Mouse (Mus musculus) heart, embryonic 16.5 days (tissue): ENCODE measurements around the gene Tnfsfm13. TPM values are rescaled to one million over a fixed set of nuclear protein-coding genes. Genes with fewer than 3 reads are reported as not detected.
"Not testable (repeated sequence)": the region's sequence is repeated elsewhere in the genome, so short reads cannot be mapped to it uniquely, and the experiment has no call there.

Experiments used
- ATAC-seq: fragments of 200-750 bp; cut with Nextera tagmentation; replicated peaks from 2 replicates; pipeline ENCODE4 v1.8.0; 2017; ENCODE audit warnings: moderate number of reproducible peaks; ENCODE audit not compliant: insufficient read depth, low FRiP score; ENCODE audit errors: extremely low read depth
- H3K27ac ChIP-seq: fragments of 300-500 bp; sonication (generic); 2 replicates; pipeline ENCODE4 v1.5.1; 2014; ENCODE audit warnings: mild to moderate bottlenecking, low read length, control low read depth, moderate library complexity
- H3K27me3 ChIP-seq: fragments of 300-500 bp; sonication (generic); 2 replicates; pipeline ENCODE4 v1.6.1; 2014; ENCODE audit warnings: low read length, mixed read lengths; ENCODE audit not compliant: control insufficient read depth, insufficient read depth
- H3K36me3 ChIP-seq: fragments of 300-500 bp; sonication (generic); 2 replicates; pipeline ENCODE4 v1.6.1; 2014; ENCODE audit not compliant: control insufficient read depth, insufficient read depth
- H3K4me1 ChIP-seq: fragments of 300-500 bp; sonication (generic); 2 replicates; pipeline ENCODE4 v1.6.1; 2014; ENCODE audit warnings: low read length, mixed read lengths; ENCODE audit not compliant: control insufficient read depth, insufficient read depth
- H3K4me2 ChIP-seq: fragments of 300-500 bp; sonication (generic); 2 replicates; pipeline ENCODE4 v1.6.1; 2014; ENCODE audit warnings: low read depth, mild to moderate bottlenecking, control low read depth, low read length
- H3K4me3 ChIP-seq: fragments of 300-500 bp; sonication (generic); 2 replicates; pipeline ENCODE4 v1.5.1; 2014; ENCODE audit warnings: mild to moderate bottlenecking, control low read depth, low read length
- H3K9ac ChIP-seq: fragments of 300-500 bp; sonication (generic); 2 replicates; pipeline ENCODE4 v1.6.1; 2014; ENCODE audit warnings: low read length, control low read depth
- H3K9me3 ChIP-seq: fragments of 300-500 bp; sonication (generic); replicated peaks from 2 replicates; pipeline ENCODE4 v1.6.1; 2016; ENCODE audit warnings: low read length; ENCODE audit not compliant: control insufficient read depth
- WGBS: fragments of 180-500 bp; shearing (Covaris S2); extraction: QIAGEN DNeasy Blood & Tissue Kit; methylation state at CpG from one replicate; pipeline ENCODE4 v1.1.7; 2014; 5-methylcytosine and 5-hydroxymethylcytosine counted together
- polyA plus RNA-seq: library from polyadenylated mRNA; unstranded; fragments of >200 nt; fragmentation: Nextera tagmentation; extraction: Ambion mirVana; gene quantifications from 2 replicates; pipeline ENCODE4 v1.2.1, GENCODE M21; 2015

Tnfsfm13 gene
- 3.1 and 3.5 TPM in 2 replicates for polyA plus RNA-seq

- Histone ChIP-seq H3K9ac (peak within 1 kb of the TSS; percentile 90), H3K4me1 (peaks cover 13% of the 10 kb centered on the region), H3K36me3 (no peaks in the 10 kb centered on the region), H3K4me3 (peak within 1 kb of the TSS; percentile 72), H3K27ac (peak within 1 kb of the TSS; percentile 83), H3K9me3 (no peaks in the 10 kb centered on the region), H3K4me2 (peak within 1 kb of the TSS; percentile 93), H3K27me3 (no peaks in the 10 kb centered on the region)
- ATAC-seq, result peak; percentile 79
- WGBS, result 4% methylated on average over 41 of the region's 41 CpGs
Measured at GRCm38 (mm10) chr11:69695361-69696181, at the start of gene Tnfsfm13, which contains the start of gene Tnfsf12. TSS of gene Tnfsfm13 (minus strand) at chr11:69696098. TSS of gene Tnfsf12 (minus strand) at chr11:69695849.

GRCm38 (mm10) chr11:69731408-69731807 is 35.5 kb upstream of the Tnfsfm13 start:
- not testable (repeated sequence) for H3K4me3 ChIP-seq, H3K9me3 ChIP-seq, H3K4me2 ChIP-seq, H3K4me1 ChIP-seq, H3K27me3 ChIP-seq, H3K9ac ChIP-seq, H3K27ac ChIP-seq, ATAC-seq
- 81% methylated on average over 3 of the region's 3 CpGs for WGBS
- peaks cover 20% of the 10 kb centered on the region for H3K36me3 ChIP-seq

GRCm38 (mm10) chr11:69729063-69729462 is 33.2 kb upstream of the Tnfsfm13 start:
- H3K27me3 ChIP-seq, result no peaks in the 10 kb centered on the region
- no peak overlapping the region for H3K4me3 ChIP-seq
- no peaks in the 10 kb centered on the region for H3K9me3 ChIP-seq
- 22% methylated on average over 3 of the region's 3 CpGs for WGBS
- H3K4me1 ChIP-seq, result no peaks in the 10 kb centered on the region
- H3K27ac ChIP-seq, result no peak overlapping the region
- H3K36me3 ChIP-seq, result peaks cover 2% of the 10 kb centered on the region; the same call in 1 of the 2 replicates
- no peak overlapping the region for H3K4me2 ChIP-seq
- no peak overlapping the region for H3K9ac ChIP-seq
- ATAC-seq, result no peak

- Histone ChIP-seq H3K4me1 (no peaks in the 10 kb centered on the region), H3K4me3 (no peak overlapping the region), H3K4me2 (no peak overlapping the region), H3K9me3 (no peaks in the 10 kb centered on the region), H3K36me3 (no peaks in the 10 kb centered on the region), H3K9ac (no peak overlapping the region), H3K27ac (no peak overlapping the region), H3K27me3 (no peaks in the 10 kb centered on the region)
- no peak; the same call in 1 of the 2 replicates for ATAC-seq
- WGBS, result 28% methylated on average over 5 of the region's 5 CpGs
Measured at GRCm38 (mm10) chr11:69725951-69726350, 30.1 kb upstream of the Tnfsfm13 start.

GRCm38 (mm10) chr11:69723074-69723473 is 27.2 kb upstream of the Tnfsfm13 start:
- 52% methylated on average over 2 of the region's 2 CpGs for WGBS
- Histone ChIP-seq H3K27ac (no peak overlapping the region), H3K27me3 (no peaks in the 10 kb centered on the region), H3K36me3 (no peaks in the 10 kb centered on the region), H3K4me3 (no peak overlapping the region), H3K9me3 (no peaks in the 10 kb centered on the region), H3K4me2 (no peak overlapping the region), H3K4me1 (no peaks in the 10 kb centered on the region), H3K9ac (no peak overlapping the region)
- ATAC-seq, result no peak

GRCm38 (mm10) chr11:69720852-69721251 is 25.0 kb upstream of the Tnfsfm13 start:
- Histone ChIP-seq H3K9me3 (no peaks in the 10 kb centered on the region), H3K4me3 (no peak overlapping the region), H3K36me3 (no peaks in the 10 kb centered on the region), H3K27ac (no peak overlapping the region), H3K9ac (no peak overlapping the region), H3K4me1 (peaks cover 3% of the 10 kb centered on the region), H3K27me3 (no peaks in the 10 kb centered on the region), H3K4me2 (no peak overlapping the region)
- 79% methylated on average over 6 of the region's 6 CpGs for WGBS
- ATAC-seq, result no peak

GRCm38 (mm10) chr11:69719423-69719822 is 23.5 kb upstream of the Tnfsfm13 start:
- peaks cover 5% of the 10 kb centered on the region for H3K4me1 ChIP-seq
- no peak overlapping the region for H3K4me3 ChIP-seq
- H3K4me2 ChIP-seq, result no peak overlapping the region
- 65% methylated on average over 6 of the region's 6 CpGs for WGBS
- no peaks in the 10 kb centered on the region for H3K27me3 ChIP-seq
- no peaks in the 10 kb centered on the region for H3K36me3 ChIP-seq
- no peak overlapping the region for H3K9ac ChIP-seq
- ATAC-seq, result no peak
- H3K27ac ChIP-seq, result no peak overlapping the region
- no peaks in the 10 kb centered on the region; the same call in 1 of the 2 replicates for H3K9me3 ChIP-seq

- no peak overlapping the region for H3K27ac ChIP-seq
- H3K36me3 ChIP-seq, result no peaks in the 10 kb centered on the region
- WGBS, result 35% methylated on average over 15 of the region's 15 CpGs
- peaks cover 5% of the 10 kb centered on the region for H3K4me1 ChIP-seq
- no peak overlapping the region for H3K4me3 ChIP-seq
- no peak for ATAC-seq
- peak overlapping the region; percentile 15; the same call in 1 of the 2 replicates for H3K4me2 ChIP-seq
- H3K9me3 ChIP-seq, result no peaks in the 10 kb centered on the region; the same call in 1 of the 2 replicates
- H3K27me3 ChIP-seq, result no peaks in the 10 kb centered on the region
- no peak overlapping the region for H3K9ac ChIP-seq
Measured at GRCm38 (mm10) chr11:69718661-69719060, 22.8 kb upstream of the Tnfsfm13 start.

GRCm38 (mm10) chr11:69716953-69717352 is 21.1 kb upstream of the Tnfsfm13 start:
- ATAC-seq, result no peak
- WGBS, result 72% methylated on average over 4 of the region's 4 CpGs

More at GRCm38 (mm10) chr11:69716953-69717352, 21.1 kb upstream of the Tnfsfm13 start:
- H3K4me3 ChIP-seq, result no peak overlapping the region
- peaks cover 5% of the 10 kb centered on the region for H3K4me1 ChIP-seq
- no peak overlapping the region for H3K27ac ChIP-seq
- H3K4me2 ChIP-seq, result no peak overlapping the region
- H3K9me3 ChIP-seq, result no peaks in the 10 kb centered on the region; the same call in 1 of the 2 replicates
- H3K27me3 ChIP-seq, result no peaks in the 10 kb centered on the region
- H3K36me3 ChIP-seq, result no peaks in the 10 kb centered on the region
- no peak overlapping the region for H3K9ac ChIP-seq
